Mouse (Mus musculus): ENCODE results near the gene 3110082J24Rik.

DNA sequence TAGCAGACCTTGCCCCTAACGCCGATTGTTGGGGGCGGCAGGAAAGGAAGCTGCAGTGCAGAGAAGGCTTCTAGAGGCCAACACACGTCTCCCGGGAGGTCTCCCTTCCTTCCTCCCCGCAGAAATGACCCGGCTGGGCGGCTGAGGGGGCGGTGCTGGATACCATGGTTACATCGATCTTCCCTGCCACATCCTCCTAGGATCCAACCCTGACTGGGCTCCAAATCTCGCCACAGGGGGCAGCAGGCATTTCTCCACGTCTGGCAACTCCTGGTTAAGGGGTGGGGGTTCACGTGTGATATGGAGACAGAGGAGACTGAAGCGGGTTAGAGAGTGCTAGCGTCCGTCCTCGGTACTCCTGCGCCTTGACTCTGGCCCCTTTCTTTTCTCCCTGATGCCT is 5.2 kb upstream of the 3110082J24Rik start:
- TF ChIP-seq CTCF (IDR thresholded peaks at IDR 0.05; ENCODE audit: extremely low read depth, insufficient read depth, insufficient read length, insufficient replicate concordance) (no peak), POLR2A (IDR thresholded peaks at IDR 0.05; ENCODE audit: low read depth, low read length) (no peak)

All from spleen, adult 2 months (tissue).